Mouse (Mus musculus) forebrain, embryonic 10.5 days (tissue): ENCODE results near the gene Paqr6. TPM values are rescaled to one million over a fixed set of nuclear protein-coding genes. Genes with fewer than 3 reads are reported as not detected.
"Not testable (repeated sequence)": the region's sequence is repeated elsewhere in the genome, so short reads cannot be mapped to it uniquely, and the experiment has no call there.

ENCODE experiments used
- DNase-seq: peaks from one replicate; pipeline ENCODE4 v3.0.0-alpha.2; 2017; ENCODE audit warnings: low spot score; ENCODE audit errors: extremely low spot score
- H3K27ac ChIP-seq: fragments of 300-500 bp; sonication (generic); 2 replicates; pipeline ENCODE4 v1.5.1; 2016; ENCODE audit warnings: mild to moderate bottlenecking
- H3K27me3 ChIP-seq: fragments of 300-500 bp; sonication (generic); 2 replicates; pipeline ENCODE4 v1.6.1; 2016; ENCODE audit warnings: mild to moderate bottlenecking; ENCODE audit not compliant: poor library complexity, severe bottlenecking
- H3K36me3 ChIP-seq: fragments of 300-500 bp; sonication (generic); replicated peaks from 2 replicates; pipeline ENCODE4 v1.6.1; 2016; ENCODE audit warnings: mild to moderate bottlenecking, moderate library complexity
- H3K4me1 ChIP-seq: fragments of 300-500 bp; sonication (generic); 2 replicates; pipeline ENCODE4 v1.6.1; 2016
- H3K4me3 ChIP-seq: fragments of 300-500 bp; sonication (generic); 2 replicates; pipeline ENCODE4 v1.5.1; 2016; ENCODE audit warnings: mild to moderate bottlenecking, moderate library complexity
- H3K9me3 ChIP-seq: fragments of 300-500 bp; sonication (generic); 2 replicates; pipeline ENCODE4 v1.6.1; 2016; ENCODE audit warnings: mild to moderate bottlenecking, moderate library complexity
- WGBS: fragments of 180-500 bp; shearing (Covaris S2); methylation state at CpG from one replicate; pipeline ENCODE4 v1.1.7; 2016; 5-methylcytosine and 5-hydroxymethylcytosine counted together
- polyA plus RNA-seq: library from polyadenylated mRNA; unstranded; fragments of >200 nt; fragmentation: Nextera tagmentation; extraction: Ambion mirVana; gene quantifications from 2 replicates; pipeline ENCODE4 v1.2.1, GENCODE M21; 2016

Gene Paqr6
- polyA plus RNA-seq, 1 experiment from 2014 or later = 1.1 TPM

DNA sequence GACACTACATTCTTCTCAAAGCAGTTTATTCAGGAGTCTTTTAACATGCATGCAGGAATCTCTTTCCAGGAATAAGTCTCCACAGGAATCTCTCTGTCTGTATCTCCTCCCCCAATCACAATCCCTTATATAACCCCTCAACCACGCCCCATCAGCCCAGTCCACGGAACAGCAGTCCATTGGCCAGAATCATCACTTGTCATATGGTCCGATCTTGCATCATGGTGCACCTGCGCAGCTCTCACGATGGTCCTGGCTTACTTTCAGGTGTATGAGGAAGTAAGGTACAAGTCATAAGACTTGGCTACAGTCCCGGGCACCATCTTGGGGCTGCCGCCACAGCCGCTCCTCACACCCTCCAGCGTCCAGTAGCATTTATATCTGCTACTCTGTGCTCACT, 8.3 kb downstream of the Paqr6 start, which contains the start of gene Bglap3:
Bglap3 (minus strand) TSS at position 101 of the 400 bp plus-strand sequence.
- Histone ChIP-seq H3K4me1 (peaks cover 15% of the 10 kb centered on the region), H3K9me3 (peaks cover 16% of the 10 kb centered on the region)
- not testable (repeated sequence) for DNase-seq, H3K27ac ChIP-seq, H3K27me3 ChIP-seq, H3K4me3 ChIP-seq, H3K36me3 ChIP-seq
- 92% methylated on average over 9 of the region's 9 CpGs for WGBS

DNA sequence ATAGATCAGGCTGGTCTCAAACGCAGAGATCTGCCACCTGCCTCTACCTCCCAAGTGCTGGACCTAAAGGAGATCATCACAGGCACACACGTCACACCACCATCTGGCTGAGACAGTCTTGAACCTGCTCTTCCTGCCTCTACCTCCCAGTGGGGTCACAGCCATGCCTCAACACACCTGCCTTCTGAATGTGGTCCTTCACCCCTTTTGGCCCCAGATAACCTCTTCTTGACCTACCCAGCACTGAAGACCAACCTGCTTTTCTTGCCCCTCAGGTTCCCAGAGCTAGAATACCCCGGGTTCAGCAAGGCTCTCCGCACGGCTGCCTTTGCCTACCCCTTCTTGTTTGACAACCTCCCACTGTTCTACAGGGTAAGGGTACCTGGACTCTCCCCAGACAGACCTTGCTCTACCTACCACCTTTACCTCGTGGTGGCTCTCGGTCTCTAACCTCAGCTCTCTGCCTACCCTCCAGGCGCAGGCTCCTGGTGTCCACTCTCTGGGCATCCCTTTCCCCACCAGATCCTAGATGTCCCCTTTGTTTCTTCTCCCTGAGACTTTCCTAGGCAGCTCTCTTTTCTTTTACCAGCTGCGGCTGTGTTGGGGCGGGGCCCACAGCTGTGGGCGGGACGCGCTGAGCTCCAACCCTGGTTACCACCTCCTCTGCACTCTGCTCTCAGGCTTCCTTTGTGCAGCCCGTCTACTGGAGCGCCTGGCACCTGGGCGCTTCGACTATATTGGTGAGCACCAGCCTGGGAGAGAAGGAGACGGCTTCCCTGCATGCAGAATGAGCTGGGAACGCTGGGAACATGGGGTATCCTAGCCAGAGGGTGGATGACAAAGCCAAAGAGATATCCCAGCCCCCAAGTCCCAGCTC, 11.6 kb downstream of the Paqr6 start:
- Histone ChIP-seq H3K4me3 (peak overlapping the region; percentile 36), H3K4me1 (peaks cover 15% of the 10 kb centered on the region), H3K27ac (peak overlapping the region; percentile 78)
- 9% methylated on average over 18 of the region's 19 CpGs for WGBS
- peak; percentile 61 for DNase-seq
- not testable (repeated sequence) for H3K9me3 ChIP-seq, H3K27me3 ChIP-seq, H3K36me3 ChIP-seq

DNA sequence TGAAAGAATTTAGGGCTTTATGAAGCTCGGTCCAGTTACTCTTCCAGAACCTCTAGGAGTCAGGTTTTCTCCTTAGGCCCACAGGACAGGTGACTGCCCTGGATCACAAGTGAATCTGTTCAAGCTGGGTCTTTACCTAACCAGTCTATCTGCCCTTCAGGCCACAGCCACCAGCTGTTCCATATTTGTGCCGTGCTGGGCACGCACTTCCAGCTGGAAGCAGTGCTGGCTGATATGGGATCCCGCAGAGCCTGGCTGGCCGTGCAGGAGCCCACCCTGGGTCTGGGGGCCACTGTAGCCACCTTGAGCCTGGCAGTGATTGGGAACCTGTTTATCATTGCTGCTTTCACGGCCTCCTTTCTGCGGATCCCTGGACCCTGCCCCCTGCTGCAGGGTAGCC, 12.3 kb downstream of the Paqr6 start:
- 26% methylated on average over 6 of the region's 7 CpGs for WGBS
- Histone ChIP-seq H3K27ac (peak overlapping the region; percentile 78), H3K4me3 (peak overlapping the region; percentile 36; the same call in 1 of the 2 replicates)

DNA sequence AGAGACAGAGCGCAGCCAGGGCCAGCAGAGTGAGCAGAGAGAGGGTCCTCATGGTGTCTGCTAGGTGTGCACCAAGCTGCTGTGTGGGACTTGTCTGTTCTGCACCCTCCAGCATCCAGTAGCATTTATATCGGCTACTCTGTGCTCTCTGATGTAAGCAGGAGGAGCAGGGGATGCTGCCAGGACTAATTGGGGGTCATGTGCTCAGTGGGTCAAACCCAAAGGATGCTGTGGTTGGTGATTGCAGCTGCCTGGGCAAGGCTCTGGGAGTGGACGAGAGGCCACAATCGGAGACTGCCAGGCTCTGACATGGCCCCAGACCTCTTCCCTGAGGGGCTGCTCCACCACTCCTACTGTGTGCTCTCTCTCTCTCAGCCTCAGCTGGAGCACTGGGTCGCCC, 14.2 kb downstream of the Paqr6 start, which contains the start of gene Bglap2:
Bglap2 (minus strand) TSS at position 101 of the 400 bp plus-strand sequence.
- WGBS = 76% methylated on average over 5 of the region's 5 CpGs
- not testable (repeated sequence) for DNase-seq

More for the DNA sequence above, 12.3 kb downstream of the Paqr6 start:
- H3K27me3 ChIP-seq, DNase-seq, H3K36me3 ChIP-seq, H3K9me3 ChIP-seq: not testable (repeated sequence)
- peaks cover 20% of the 10 kb centered on the region for H3K4me1 ChIP-seq

DNA sequence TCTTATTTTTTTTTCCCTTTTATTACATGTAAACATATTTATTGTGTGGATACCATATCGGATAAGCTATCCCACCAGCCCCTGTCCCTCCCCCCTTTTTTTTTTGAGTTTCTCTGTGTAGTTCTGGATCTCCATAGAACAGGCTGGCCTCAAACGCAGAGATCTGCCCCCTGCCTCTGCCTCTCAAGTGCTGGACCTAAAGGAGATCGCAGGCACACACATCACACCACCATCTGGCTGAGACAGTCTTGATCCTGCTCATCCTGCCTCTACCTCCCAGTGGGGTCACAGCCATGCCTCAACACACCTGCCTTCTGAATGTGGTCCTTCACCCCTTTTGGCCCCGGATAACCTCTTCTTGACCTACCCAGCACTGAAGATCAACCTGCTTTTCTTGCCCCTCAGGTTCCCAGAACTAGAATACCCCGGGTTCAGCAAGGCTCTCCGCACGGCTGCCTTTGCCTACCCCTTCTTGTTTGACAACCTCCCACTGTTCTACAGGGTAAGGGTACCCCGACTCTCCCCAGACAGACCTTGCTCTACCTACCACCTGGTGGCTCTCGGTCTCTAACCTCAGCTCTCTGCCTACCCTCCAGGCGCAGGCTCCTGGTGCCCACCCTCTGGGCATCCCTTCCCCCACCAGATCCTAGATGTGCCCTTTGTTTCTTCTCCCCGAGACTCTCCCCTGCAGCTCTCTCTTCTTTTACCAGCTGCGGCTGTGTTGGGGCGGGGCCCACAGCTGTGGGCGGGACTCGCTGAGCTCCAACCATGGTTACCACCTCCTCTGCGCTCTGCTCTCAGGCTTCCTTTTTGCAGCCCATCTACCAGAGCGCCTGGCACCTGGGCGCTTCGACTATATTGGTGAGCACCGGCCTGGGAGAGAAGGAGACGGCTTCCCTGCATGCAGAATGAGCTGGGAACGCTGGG, 17.3 kb downstream of the Paqr6 start:
- H3K9me3 ChIP-seq, H3K36me3 ChIP-seq, H3K27me3 ChIP-seq: not testable (repeated sequence)
- Histone ChIP-seq H3K4me3 (peak overlapping the region; percentile 45), H3K4me1 (peaks cover 25% of the 10 kb centered on the region), H3K27ac (peak overlapping the region; percentile 81)
- 5% methylated on average over 22 of the region's 22 CpGs for WGBS
- DNase-seq = peak; percentile 51

More for the DNA sequence above, 14.2 kb downstream of the Paqr6 start, which contains the start of gene Bglap2:
- not testable (repeated sequence) for H3K4me3 ChIP-seq, H3K36me3 ChIP-seq, H3K9me3 ChIP-seq, H3K27me3 ChIP-seq, H3K27ac ChIP-seq
- peaks cover 28% of the 10 kb centered on the region for H3K4me1 ChIP-seq

DNA sequence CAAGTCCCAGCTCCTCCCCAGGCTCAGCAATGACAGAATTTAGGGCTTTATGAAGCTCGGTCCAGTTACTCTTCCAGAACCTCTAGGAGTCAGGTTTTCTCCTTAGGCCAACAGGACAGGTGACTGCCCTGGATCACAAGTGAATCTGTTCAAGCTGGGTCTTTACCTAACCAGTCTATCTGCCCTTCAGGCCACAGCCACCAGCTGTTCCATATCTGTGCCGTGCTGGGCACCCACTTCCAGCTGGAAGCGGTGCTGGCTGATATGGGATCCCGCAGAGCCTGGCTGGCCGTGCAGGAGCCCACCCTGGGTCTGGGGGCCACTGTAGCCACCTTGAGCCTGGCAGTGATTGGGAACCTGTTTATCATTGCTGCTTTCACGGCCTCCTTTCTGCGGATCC, 18.0 kb downstream of the Paqr6 start:
- H3K4me3 ChIP-seq = peak overlapping the region; percentile 45; the same call in 1 of the 2 replicates
- WGBS = 37% methylated on average over 2 of the region's 7 CpGs

DNA sequence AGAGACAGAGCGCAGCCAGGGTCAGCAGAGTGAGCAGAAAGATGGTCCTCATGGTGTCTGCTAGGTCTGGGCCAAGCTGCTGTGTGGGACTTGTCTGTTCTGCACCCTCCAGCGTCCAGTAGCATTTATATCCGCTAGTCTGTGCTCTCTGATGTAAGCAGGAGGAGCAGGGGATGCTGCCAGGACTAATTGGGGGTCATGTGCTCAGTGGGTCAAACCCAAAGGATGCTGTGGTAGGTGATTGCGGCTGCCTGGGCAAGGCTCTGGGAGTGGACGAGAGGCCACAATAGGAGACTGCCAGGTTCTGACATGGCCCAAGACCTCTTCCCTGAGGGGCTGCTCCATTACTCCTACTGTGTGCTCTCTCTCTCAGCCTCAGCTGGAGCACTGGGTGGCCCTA, 20.0 kb downstream of the Paqr6 start, which contains the start of gene Bglap:
Bglap (minus strand) TSS at position 101 of the 400 bp plus-strand sequence.
- Histone ChIP-seq H3K27ac (no peak within 1 kb of the TSS), H3K4me3 (no peak within 1 kb of the TSS), H3K27me3 (no peaks in the 10 kb centered on the region), H3K36me3 (no peaks in the 10 kb centered on the region; the same call in 1 of the 2 replicates), H3K9me3 (no peaks in the 10 kb centered on the region), H3K4me1 (peaks cover 21% of the 10 kb centered on the region)
- no peak for DNase-seq
- whole genome bisulfite sequencing = 81% methylated on average over 5 of the region's 5 CpGs

More for the DNA sequence above, 18.0 kb downstream of the Paqr6 start:
- not testable (repeated sequence) for DNase-seq, H3K27me3 ChIP-seq, H3K36me3 ChIP-seq, H3K9me3 ChIP-seq
- Histone ChIP-seq H3K4me1 (peaks cover 21% of the 10 kb centered on the region), H3K27ac (0 out of 2 replicates have a peak overlapping the region, but pooled peaks have one; percentile 81)

DNA sequence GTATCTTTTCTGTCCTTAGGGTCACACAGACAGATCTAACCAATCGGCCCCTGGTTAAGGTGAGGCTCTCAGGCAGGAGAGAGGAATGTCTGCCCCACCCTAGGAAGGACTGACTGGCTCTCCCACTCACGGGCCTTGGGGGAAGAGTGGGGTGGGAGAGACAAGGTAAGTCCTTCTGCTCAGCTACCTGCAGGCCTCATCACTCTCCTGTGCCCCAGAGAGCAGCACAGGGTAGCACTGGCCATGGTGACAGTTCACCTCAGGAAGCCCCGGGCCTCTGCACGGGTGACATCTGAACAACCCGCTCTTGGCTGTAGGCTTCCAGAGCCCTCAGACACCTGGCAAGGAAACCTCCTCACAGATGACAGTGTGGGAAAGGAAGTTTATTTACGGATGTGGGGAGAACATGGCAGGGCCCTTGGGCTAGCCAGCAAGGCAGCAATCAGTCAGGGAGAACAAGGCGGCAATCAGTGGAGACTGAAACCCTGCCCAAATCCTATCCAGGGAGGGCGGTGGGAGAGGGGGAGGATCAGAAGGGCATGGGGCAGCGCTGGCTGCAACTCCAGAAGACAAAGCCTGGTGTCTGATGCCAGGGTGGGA, 29.5 kb downstream of the Paqr6 start:
- no peaks in the 10 kb centered on the region for H3K9me3 ChIP-seq
- no peaks in the 10 kb centered on the region for H3K27me3 ChIP-seq
- H3K4me3 ChIP-seq = no peak overlapping the region
- peaks cover 84% of the 10 kb centered on the region for H3K36me3 ChIP-seq
- no peak for DNase-seq
- H3K27ac ChIP-seq = no peak overlapping the region
- 90% methylated on average over 9 of the region's 9 CpGs for WGBS
- H3K4me1 ChIP-seq = no peaks in the 10 kb centered on the region

DNA sequence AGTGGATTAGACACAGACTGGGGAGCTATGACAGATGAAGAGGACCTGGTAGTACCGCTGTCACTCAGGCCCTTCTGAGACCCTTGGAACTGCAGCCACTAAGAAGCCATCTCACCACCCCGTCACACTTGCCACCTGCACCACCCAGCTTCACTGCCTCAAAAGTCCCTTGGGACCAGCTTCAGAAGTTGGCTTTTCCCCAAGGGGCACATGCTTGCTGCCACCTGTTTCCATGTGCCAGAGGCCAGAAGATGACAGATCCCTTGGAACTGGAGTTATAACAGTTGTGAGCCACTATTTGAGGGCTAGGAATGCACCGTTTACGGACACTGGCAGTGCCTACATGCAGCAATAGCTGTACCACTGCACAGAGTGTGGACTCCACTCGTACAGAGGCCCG, 30.9 kb downstream of the Paqr6 start:
- no peaks in the 10 kb centered on the region for H3K27me3 ChIP-seq
- H3K4me3 ChIP-seq = no peak overlapping the region
- 96% methylated on average over 6 of the region's 6 CpGs for WGBS
- no peak overlapping the region for H3K27ac ChIP-seq
- H3K4me1 ChIP-seq = no peaks in the 10 kb centered on the region
- DNase-seq = no peak
- no peaks in the 10 kb centered on the region for H3K9me3 ChIP-seq
- H3K36me3 ChIP-seq = peaks cover 89% of the 10 kb centered on the region

DNA sequence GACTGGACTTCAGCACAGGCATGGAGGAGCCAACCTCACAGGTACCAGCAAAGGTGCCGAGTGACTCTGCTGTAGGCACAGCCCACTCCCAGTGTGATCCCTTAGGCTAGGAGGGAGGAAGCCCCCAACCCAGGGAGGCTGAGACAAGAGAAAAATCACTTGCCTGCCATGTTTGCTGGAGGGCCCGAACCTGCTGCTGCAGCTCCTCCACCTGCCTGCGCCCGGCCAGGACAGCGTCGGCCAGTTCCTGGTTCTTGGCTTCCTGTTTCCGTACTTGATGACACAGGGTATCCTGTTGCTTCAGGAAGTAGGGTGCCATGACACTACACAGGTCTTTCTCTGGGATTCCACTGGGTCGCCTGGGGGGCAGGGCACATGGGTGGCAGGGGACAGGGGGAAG, 31.4 kb downstream of the Paqr6 start:
- peaks cover 89% of the 10 kb centered on the region for H3K36me3 ChIP-seq
- no peaks in the 10 kb centered on the region for H3K9me3 ChIP-seq
- no peak overlapping the region for H3K27ac ChIP-seq
- 92% methylated on average over 8 of the region's 8 CpGs for WGBS
- H3K4me1 ChIP-seq = no peaks in the 10 kb centered on the region
- no peak overlapping the region for H3K4me3 ChIP-seq
- no peak for DNase-seq
- no peaks in the 10 kb centered on the region for H3K27me3 ChIP-seq

DNA sequence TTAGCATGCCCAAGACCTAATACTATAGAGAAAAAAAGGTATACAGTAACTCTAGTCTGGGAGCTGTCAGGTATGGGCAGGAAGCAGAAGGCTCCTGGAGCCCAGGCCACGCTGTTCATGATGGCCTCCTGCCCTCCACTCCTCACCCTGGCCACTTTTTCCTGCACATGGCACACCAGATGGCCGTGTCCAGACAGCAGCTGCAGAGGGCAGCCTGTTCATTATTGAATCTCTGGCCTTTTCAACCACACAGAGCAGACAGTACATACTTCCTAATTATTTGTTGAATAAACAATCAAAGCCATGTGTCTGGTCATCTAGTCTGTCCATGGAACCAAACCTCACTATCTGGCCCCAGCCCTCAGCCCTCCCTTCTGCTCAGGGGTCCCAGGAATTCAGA, 34.3 kb downstream of the Paqr6 start:
- peaks cover 91% of the 10 kb centered on the region for H3K36me3 ChIP-seq
- H3K4me3 ChIP-seq = no peak overlapping the region
- no peaks in the 10 kb centered on the region for H3K9me3 ChIP-seq
- H3K27me3 ChIP-seq = no peaks in the 10 kb centered on the region
- H3K4me1 ChIP-seq = no peaks in the 10 kb centered on the region
- no peak for DNase-seq
- no peak overlapping the region for H3K27ac ChIP-seq
- WGBS = 85% methylated on average over 2 of the region's 2 CpGs

DNA sequence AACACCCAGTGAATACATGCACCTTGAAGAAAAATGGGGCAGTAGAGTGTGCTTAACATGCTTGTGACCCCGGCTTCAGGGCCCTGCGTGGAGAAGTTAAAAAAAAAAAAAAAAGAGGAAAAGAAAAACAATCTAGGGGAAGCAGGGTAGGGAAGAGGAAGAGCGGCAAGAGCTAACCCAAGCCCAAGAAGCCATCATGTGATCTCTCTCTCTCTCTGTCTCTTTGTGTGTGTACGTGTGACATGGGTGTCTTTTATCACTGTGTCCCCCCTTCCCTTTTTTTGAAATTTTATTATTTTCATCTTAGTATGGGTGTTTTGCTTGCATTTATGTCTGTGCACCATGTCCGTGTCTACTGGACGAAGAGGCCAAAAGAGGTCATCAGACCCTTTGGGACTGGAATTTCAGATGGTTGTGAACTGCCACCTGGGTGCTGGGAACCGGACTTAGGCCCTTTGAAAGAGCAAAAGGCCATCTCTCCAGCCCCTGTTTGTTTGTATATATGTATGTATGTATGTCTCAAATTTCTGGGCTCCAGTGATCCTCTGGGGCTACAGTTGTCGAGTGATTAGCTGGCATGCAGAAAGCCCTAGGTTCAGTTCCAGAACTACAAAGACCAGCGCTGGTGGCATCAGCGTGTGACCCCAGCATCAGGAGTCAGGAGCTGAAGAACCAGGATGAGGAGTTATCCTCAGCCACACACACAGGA, 39.3 kb downstream of the Paqr6 start:
- Histone ChIP-seq H3K36me3 (peaks cover 52% of the 10 kb centered on the region), H3K27me3 (no peaks in the 10 kb centered on the region), H3K9me3 (no peaks in the 10 kb centered on the region; the same call in 1 of the 2 replicates), H3K27ac (no peak overlapping the region), H3K4me1 (peaks cover 20% of the 10 kb centered on the region), H3K4me3 (no peak overlapping the region)
- 94% methylated on average over 10 of the region's 10 CpGs for WGBS
- DNase-seq = no peak
